Mouse (Mus musculus) neural tube, embryonic 11.5 days (tissue): Measurements from ENCODE around the gene Gm29776. TPM values are rescaled to one million over a fixed set of nuclear protein-coding genes. Genes with fewer than 3 reads are reported as not detected.

ENCODE experiments used
- ATAC-seq: fragments of 200-750 bp; cut with Nextera tagmentation; 2 replicates; pipeline ENCODE4 v1.8.0; 2017; ENCODE audit warnings: moderate number of reproducible peaks, mild to moderate bottlenecking, moderate TSS enrichment, moderate library complexity; ENCODE audit not compliant: insufficient read depth, low FRiP score, low TSS enrichment
- DNase-seq: peaks from one replicate; pipeline ENCODE4 v3.0.0-alpha.2; 2015; ENCODE audit warnings: low spot score
- H3K27ac ChIP-seq: fragments of 300-500 bp; sonication (generic); 2 replicates; pipeline ENCODE4 v1.5.1; 2014; ENCODE audit warnings: low read depth, mild to moderate bottlenecking, low read length
- H3K27me3 ChIP-seq: fragments of 300-500 bp; sonication (generic); 2 replicates; pipeline ENCODE4 v1.6.1; 2014; ENCODE audit warnings: mild to moderate bottlenecking, low read length, mixed read lengths; ENCODE audit not compliant: control insufficient read depth, insufficient read depth
- H3K36me3 ChIP-seq: fragments of 300-500 bp; sonication (generic); 2 replicates; pipeline ENCODE4 v1.6.1; 2014; ENCODE audit warnings: mild to moderate bottlenecking, low read length, moderate library complexity, mixed read lengths; ENCODE audit not compliant: control insufficient read depth, insufficient read depth
- H3K4me1 ChIP-seq: fragments of 300-500 bp; sonication (generic); 2 replicates; pipeline ENCODE4 v1.6.1; 2014; ENCODE audit warnings: low read length, mixed read lengths; ENCODE audit not compliant: control insufficient read depth, insufficient read depth
- H3K4me2 ChIP-seq: fragments of 300-500 bp; sonication (generic); 2 replicates; pipeline ENCODE4 v1.6.1; 2014; ENCODE audit warnings: low read depth, mild to moderate bottlenecking, moderate library complexity
- H3K4me3 ChIP-seq: fragments of 300-500 bp; sonication (generic); 2 replicates; pipeline ENCODE4 v1.5.1; 2014; ENCODE audit warnings: low read depth, low read length
- H3K9ac ChIP-seq: fragments of 300-500 bp; sonication (generic); 2 replicates; pipeline ENCODE4 v1.6.1; 2014; ENCODE audit warnings: mild to moderate bottlenecking, low read length
- H3K9me3 ChIP-seq: fragments of 300-500 bp; sonication (generic); 2 replicates; pipeline ENCODE4 v1.6.1; 2016; ENCODE audit warnings: low read length; ENCODE audit not compliant: control insufficient read depth
- WGBS: fragments of 180-500 bp; shearing (Covaris S2); extraction: QIAGEN DNeasy Blood & Tissue Kit; methylation state at CpG from one replicate; pipeline ENCODE4 v1.1.7; 2014; 5-methylcytosine and 5-hydroxymethylcytosine counted together
- microRNA-seq: library from miRNA; unstranded; fragments of <30 nt; microRNA quantifications from one replicate; pipeline ENCODE4, GENCODE M21; 2016
- polyA plus RNA-seq: library from polyadenylated mRNA; unstranded; fragments of >200 nt; fragmentation: Nextera tagmentation; extraction: Ambion mirVana; gene quantifications from 2 replicates; pipeline ENCODE4 v1.2.1, GENCODE M21; 2014

Gene Gm29776
- polyA plus RNA-seq, 1 experiment from 2014 or later: 0.16 TPM

GRCm38 (mm10) chr14:54650621-54651454 lies 47.8 kb downstream of the Gm29776 start:
- Histone ChIP-seq H3K4me2 (no peak overlapping the region), H3K9ac (no peak overlapping the region), H3K36me3 (peaks cover 33% of the 10 kb centered on the region), H3K4me3 (no peak overlapping the region), H3K27me3 (no peaks in the 10 kb centered on the region), H3K9me3 (no peaks in the 10 kb centered on the region), H3K27ac (no peak overlapping the region), H3K4me1 (peaks cover 9% of the 10 kb centered on the region; the same call in 1 of the 2 replicates)
- WGBS: 68% methylated on average over 23 of the region's 23 CpGs
- DNase-seq (peak; percentile 88), ATAC-seq (peak; percentile 11; the same call in 1 of the 2 replicates)

DNA sequence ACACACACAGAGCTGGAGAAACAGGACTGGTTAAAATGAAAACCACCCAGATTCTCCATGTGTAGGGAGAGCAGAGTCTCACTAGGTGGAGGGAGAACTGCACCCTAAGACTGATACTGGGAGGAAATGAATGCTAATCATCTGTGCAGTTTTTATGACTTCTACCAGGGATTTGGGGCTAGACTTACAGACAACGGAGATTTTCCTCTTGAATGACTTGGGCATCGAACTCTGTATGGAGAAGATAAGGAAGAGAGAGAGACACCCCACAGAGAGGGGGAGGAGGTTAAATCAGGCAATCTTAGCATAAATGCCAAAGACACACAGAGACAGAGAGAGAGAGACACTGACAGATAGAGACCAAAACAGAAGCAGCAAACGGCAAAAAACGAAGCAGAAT lies 50.7 kb downstream of the Gm29776 start:
- Histone ChIP-seq H3K4me2 (no peak overlapping the region), H3K9me3 (no peaks in the 10 kb centered on the region), H3K4me3 (no peak overlapping the region), H3K9ac (no peak overlapping the region), H3K4me1 (peaks cover 9% of the 10 kb centered on the region; the same call in 1 of the 2 replicates), H3K36me3 (peaks cover 55% of the 10 kb centered on the region), H3K27ac (no peak overlapping the region), H3K27me3 (no peaks in the 10 kb centered on the region)
- WGBS: 86% methylated on average over 4 of the region's 4 CpGs
- ATAC-seq (no peak), DNase-seq (no peak)

GRCm38 (mm10) chr14:54646898-54647636 lies 51.6 kb downstream of the Gm29776 start:
- Histone ChIP-seq H3K4me2 (no peak overlapping the region), H3K4me3 (no peak overlapping the region), H3K27ac (no peak overlapping the region), H3K9ac (no peak overlapping the region), H3K27me3 (no peaks in the 10 kb centered on the region), H3K4me1 (peaks cover 5% of the 10 kb centered on the region; the same call in 1 of the 2 replicates), H3K9me3 (no peaks in the 10 kb centered on the region), H3K36me3 (peaks cover 55% of the 10 kb centered on the region)
- DNase-seq: no peak
- ATAC-seq: no peak
- WGBS: 95% methylated on average over 8 of the region's 8 CpGs

GRCm38 (mm10) chr14:54646455-54646854 lies 52.2 kb downstream of the Gm29776 start:
- ATAC-seq: no peak
- Histone ChIP-seq H3K4me2 (no peak overlapping the region), H3K4me1 (no peaks in the 10 kb centered on the region), H3K9me3 (no peaks in the 10 kb centered on the region), H3K27ac (no peak overlapping the region), H3K36me3 (peaks cover 55% of the 10 kb centered on the region), H3K27me3 (no peaks in the 10 kb centered on the region), H3K9ac (no peak overlapping the region), H3K4me3 (no peak overlapping the region)
- no peak for DNase-seq
- WGBS: 96% methylated on average over 17 of the region's 17 CpGs

DNA sequence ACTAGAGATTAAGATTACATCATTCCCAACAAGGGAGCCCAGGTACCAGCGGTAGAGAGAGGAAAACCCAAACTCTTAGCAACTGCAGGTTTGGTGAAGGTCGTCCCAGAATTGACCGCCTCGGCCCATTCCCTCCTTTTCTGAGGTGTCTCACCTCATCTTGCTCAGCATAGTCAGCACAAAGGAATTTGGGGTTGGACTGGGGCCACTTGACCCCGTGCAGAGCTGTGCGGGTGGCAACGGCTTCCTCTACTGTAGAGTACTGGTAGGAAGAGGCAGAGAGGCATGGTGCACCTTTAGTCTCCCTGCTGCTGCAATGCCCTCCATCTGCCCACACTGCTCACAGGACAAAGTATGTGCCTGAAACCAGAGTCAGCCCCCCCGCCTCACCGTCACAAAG lies 54.3 kb downstream of the Gm29776 start:
- H3K4me3 ChIP-seq: no peak overlapping the region
- H3K36me3 ChIP-seq: peaks cover 39% of the 10 kb centered on the region
- H3K9ac ChIP-seq: no peak overlapping the region
- H3K27me3 ChIP-seq: no peaks in the 10 kb centered on the region
- H3K27ac ChIP-seq: no peak overlapping the region
- peaks cover 9% of the 10 kb centered on the region; the same call in 1 of the 2 replicates for H3K4me1 ChIP-seq
- no peak overlapping the region for H3K4me2 ChIP-seq
- ATAC-seq: no peak
- 97% methylated on average over 9 of the region's 9 CpGs for WGBS
- no peaks in the 10 kb centered on the region for H3K9me3 ChIP-seq
- DNase-seq: no peak

GRCm38 (mm10) chr14:54643011-54643410 lies 55.6 kb downstream of the Gm29776 start:
- no peak overlapping the region for H3K27ac ChIP-seq
- no peaks in the 10 kb centered on the region for H3K9me3 ChIP-seq
- H3K9ac ChIP-seq: no peak overlapping the region
- H3K4me1 ChIP-seq: peaks cover 9% of the 10 kb centered on the region; the same call in 1 of the 2 replicates
- ATAC-seq (no peak), DNase-seq (no peak)
- no peaks in the 10 kb centered on the region for H3K27me3 ChIP-seq
- H3K36me3 ChIP-seq: peaks cover 32% of the 10 kb centered on the region
- H3K4me3 ChIP-seq: no peak overlapping the region
- H3K4me2 ChIP-seq: no peak overlapping the region
- WGBS: 85% methylated on average over 2 of the region's 2 CpGs

Small RNA genes lying within 50 kb of the gene (microRNA-seq; reads per million reads assigned to microRNA genes)
- gene Mir6948: not detected

Other genes starting within 250 kb of the Gm29776 start
- 24.5 and 26.6 TPM in 2 replicates for gene Lrp10, start 234.7 kb downstream of the Gm29776 start, polyA plus RNA-seq
- gene Rem2, start 222.7 kb downstream of the Gm29776 start, polyA plus RNA-seq: 23.3 and 26.2 TPM in 2 replicates
- 124 and 126 TPM in 2 replicates for gene Prmt5, start 181.3 kb downstream of the Gm29776 start, polyA plus RNA-seq
- gene Haus4, start 144.2 kb downstream of the Gm29776 start, polyA plus RNA-seq: 36.7 and 41.4 TPM in 2 replicates
- 27.9 TPM in 2 replicates for gene Ajuba, start 121.3 kb downstream of the Gm29776 start, polyA plus RNA-seq
- 8.1 and 8.9 TPM in 2 replicates for gene 4931414P19Rik, start 92.8 kb downstream of the Gm29776 start, polyA plus RNA-seq
- 444 and 470 TPM in 2 replicates for gene Psmb5, start 80.8 kb downstream of the Gm29776 start, polyA plus RNA-seq
- gene Psmb11, start 77.4 kb downstream of the Gm29776 start, polyA plus RNA-seq: 0.08 TPM in 1 of 2 replicates, not detected in the other
- not detected in 2 replicates for gene Gm17606, start 57.9 kb downstream of the Gm29776 start, polyA plus RNA-seq
- 6.8 and 9.7 TPM in 2 replicates for gene Cdh24, start 57.5 kb downstream of the Gm29776 start, polyA plus RNA-seq
- 94.3 and 103 TPM in 2 replicates for gene 1700123O20Rik, start 12.6 kb downstream of the Gm29776 start, polyA plus RNA-seq
- 118 and 122 TPM in 2 replicates for gene Acin1, start 11.9 kb downstream of the Gm29776 start, polyA plus RNA-seq
- 0.26 TPM in 1 of 2 replicates, not detected in the other for gene Cebpe, start 13.3 kb upstream of the Gm29776 start, polyA plus RNA-seq
- 3.2 and 3.4 TPM in 2 replicates for gene Slc7a8, start 83.1 kb upstream of the Gm29776 start, polyA plus RNA-seq
- gene Rnf212b, start 115.3 kb upstream of the Gm29776 start, polyA plus RNA-seq: not detected in 2 replicates
- gene Homez, start 172.1 kb upstream of the Gm29776 start, polyA plus RNA-seq: 19.3 and 21.9 TPM in 2 replicates
- gene Ppp1r3e, start 178.7 kb upstream of the Gm29776 start, polyA plus RNA-seq: 1.3 and 1.5 TPM in 2 replicates
- 2.9 and 3.7 TPM in 2 replicates for gene Bcl2l2, start 184.5 kb upstream of the Gm29776 start, polyA plus RNA-seq
- 0.20 TPM in 1 of 2 replicates, not detected in the other for gene Gm20521, start 184.6 kb upstream of the Gm29776 start, polyA plus RNA-seq
- 171 and 179 TPM in 2 replicates for gene Pabpn1, start 193.7 kb upstream of the Gm29776 start, polyA plus RNA-seq
- 45.8 and 47.2 TPM in 2 replicates for gene Slc22a17, start 214.3 kb upstream of the Gm29776 start, polyA plus RNA-seq
- 29.1 and 31.1 TPM in 2 replicates for gene Efs, start 227.3 kb upstream of the Gm29776 start, polyA plus RNA-seq
- not detected in 2 replicates for gene Il25, start 233.9 kb upstream of the Gm29776 start, polyA plus RNA-seq
- gene Cmtm5, start 237.4 kb upstream of the Gm29776 start, polyA plus RNA-seq: 3.3 and 4.5 TPM in 2 replicates